Mouse (Mus musculus): ENCODE data around the gene Ntrk3.

GRCm38 (mm10) chr7:78261420-78262125, 476.2 kb downstream of the Ntrk3 start:
- TF ChIP-seq CTCF (IDR thresholded peaks at IDR 0.05; ENCODE audit: extremely low read depth, insufficient read depth, low read length) (no peak), POLR2A (IDR thresholded peaks at IDR 0.05; ENCODE audit: extremely low read depth, insufficient read depth, low read length) (no peak)
